Mouse (Mus musculus) layer of hippocampus, postnatal 10 days (tissue): ENCODE measurements at regions not wholly inside any gene's neighbourhood (a gene's known extent, or its start where the extent isn't known, plus 50 kb on each side); places are given as distances from the start of the nearest gene placed in this dataset.

Experiments used
- DNase-seq, 2 experiments: peaks; one replicate each; pipeline ENCODE4 v3.0.0; 2021; ENCODE audit warnings: low spot score in 2 of 2

GRCm38 (mm10) chr19:23044510-23045464 lies 96.2 kb upstream of the Klf9 start:
- DNase-seq, result no peak

GRCm38 (mm10) chr19:23051456-23051855 lies 89.6 kb upstream of the Klf9 start:
- DNase-seq, result no peak

- no peak for DNase-seq
Measured at GRCm38 (mm10) chr19:23054440-23054839, 86.6 kb upstream of the Klf9 start.

GRCm38 (mm10) chr19:23055916-23056805 lies 84.9 kb upstream of the Klf9 start:
- no peak for DNase-seq

- peak; percentile 63 to 73 for DNase-seq
Measured at GRCm38 (mm10) chr19:23056851-23057707, 83.9 kb upstream of the Klf9 start.

GRCm38 (mm10) chr19:23057739-23058501 lies 83.1 kb upstream of the Klf9 start:
- DNase-seq, result peak; percentile 44 to 46

- DNase-seq, result peak in 1 of 2 experiments; percentile 15
Measured at GRCm38 (mm10) chr19:23058502-23058900, 82.5 kb upstream of the Klf9 start.

- no peak for DNase-seq
Measured at GRCm38 (mm10) chr19:23061081-23061640, 79.9 kb upstream of the Klf9 start.

- DNase-seq, result no peak
Measured at GRCm38 (mm10) chr19:23061906-23062305, 79.1 kb upstream of the Klf9 start.

GRCm38 (mm10) chr19:23062851-23063250 lies 78.2 kb upstream of the Klf9 start:
- DNase-seq, result no peak

- DNase-seq, result no peak
Measured at GRCm38 (mm10) chr19:23065548-23065947, 75.5 kb upstream of the Klf9 start.

GRCm38 (mm10) chr19:23066726-23067125 lies 74.3 kb upstream of the Klf9 start:
- no peak for DNase-seq

- no peak for DNase-seq
Measured at GRCm38 (mm10) chr19:23068600-23068999, 72.4 kb upstream of the Klf9 start.

GRCm38 (mm10) chr19:23069656-23070055 lies 71.4 kb upstream of the Klf9 start:
- DNase-seq, result no peak

GRCm38 (mm10) chr19:23071000-23071399 lies 70.0 kb upstream of the Klf9 start:
- DNase-seq, result no peak

- DNase-seq, result no peak
Measured at GRCm38 (mm10) chr19:23074602-23075570, 66.1 kb upstream of the Klf9 start.

GRCm38 (mm10) chr19:23075790-23076189 lies 65.2 kb upstream of the Klf9 start:
- DNase-seq, result no peak

GRCm38 (mm10) chr19:23085173-23085660 lies 55.8 kb upstream of the Klf9 start:
- DNase-seq, result no peak
